Mouse (Mus musculus) intestine, embryonic 15.5 days (tissue): ENCODE data around the gene Lamb3. TPM values are rescaled to one million over a fixed set of nuclear protein-coding genes. Genes with fewer than 3 reads are reported as not detected.
"Not testable (repeated sequence)": the region's sequence is repeated elsewhere in the genome, so short reads cannot be mapped to it uniquely, and the experiment has no call there.

ENCODE experiments used
- ATAC-seq: fragments of 200-750 bp; cut with Nextera tagmentation; 2 replicates; pipeline ENCODE4 v1.8.0; 2017; ENCODE audit warnings: moderate TSS enrichment, moderate library complexity
- H3K27ac ChIP-seq: fragments of 300-500 bp; sonication (generic); 2 replicates; pipeline ENCODE4 v1.5.1; 2015; ENCODE audit warnings: mild to moderate bottlenecking, inconsistent platforms
- H3K27me3 ChIP-seq: fragments of 300-500 bp; sonication (generic); replicated peaks from 2 replicates; pipeline ENCODE4 v1.6.1; 2015; ENCODE audit warnings: inconsistent platforms
- H3K36me3 ChIP-seq: fragments of 300-500 bp; sonication (generic); 2 replicates; pipeline ENCODE4 v1.6.1; 2015; ENCODE audit warnings: inconsistent platforms
- H3K4me1 ChIP-seq: fragments of 300-500 bp; sonication (generic); replicated peaks from 2 replicates; pipeline ENCODE4 v1.6.1; 2015; ENCODE audit warnings: inconsistent platforms
- H3K4me2 ChIP-seq: fragments of 300-500 bp; sonication (generic); replicated peaks from 2 replicates; pipeline ENCODE4 v1.6.1; 2015; ENCODE audit warnings: mild to moderate bottlenecking, inconsistent platforms
- H3K4me3 ChIP-seq: fragments of 300-500 bp; sonication (generic); replicated peaks from 2 replicates; pipeline ENCODE4 v1.5.1; 2015; ENCODE audit warnings: inconsistent platforms
- H3K9ac ChIP-seq: fragments of 300-500 bp; sonication (generic); 2 replicates; pipeline ENCODE4 v1.6.1; 2015; ENCODE audit warnings: inconsistent platforms
- H3K9me3 ChIP-seq: fragments of 300-500 bp; sonication (generic); 2 replicates; pipeline ENCODE4 v1.6.1; 2016; ENCODE audit warnings: inconsistent platforms
- WGBS: fragments of 180-500 bp; shearing (Covaris S2); methylation state at CpG from one replicate; pipeline ENCODE4 v1.1.7; 2015; 5-methylcytosine and 5-hydroxymethylcytosine counted together
- polyA plus RNA-seq: library from polyadenylated mRNA; unstranded; fragments of >200 nt; fragmentation: Nextera tagmentation; extraction: Ambion mirVana; gene quantifications from 2 replicates; pipeline ENCODE4 v1.2.1, GENCODE M21; 2015

Lamb3 gene
- polyA plus RNA-seq, 1 experiment from 2014 or later = 3.9 TPM

- WGBS = 93% methylated on average over 2 of the region's 2 CpGs
- Histone ChIP-seq H3K9ac (no peak overlapping the region), H3K4me3 (no peak overlapping the region), H3K27ac (no peak overlapping the region), H3K4me1 (no peaks in the 10 kb centered on the region; the same call in 1 of the 2 replicates), H3K4me2 (no peak overlapping the region), H3K9me3 (no peaks in the 10 kb centered on the region), H3K36me3 (no peaks in the 10 kb centered on the region), H3K27me3 (no peaks in the 10 kb centered on the region)
- ATAC-seq = no peak
Observed at GRCm38 (mm10) chr1:193234130-193234645, 26.7 kb downstream of the Lamb3 start.

- Histone ChIP-seq H3K27ac (no peak overlapping the region), H3K27me3 (no peaks in the 10 kb centered on the region), H3K4me3 (no peak overlapping the region), H3K4me1 (no peaks in the 10 kb centered on the region; the same call in 1 of the 2 replicates), H3K9me3 (no peaks in the 10 kb centered on the region), H3K4me2 (no peak overlapping the region), H3K9ac (no peak overlapping the region), H3K36me3 (no peaks in the 10 kb centered on the region)
- no peak for ATAC-seq
- WGBS = 60% methylated on average over 7 of the region's 7 CpGs
Observed at GRCm38 (mm10) chr1:193234930-193235329, 27.4 kb downstream of the Lamb3 start.

GRCm38 (mm10) chr1:193238426-193238825, 30.9 kb downstream of the Lamb3 start:
- Histone ChIP-seq H3K36me3 (no peaks in the 10 kb centered on the region), H3K4me3 (no peak overlapping the region), H3K27ac (no peak overlapping the region), H3K9ac (no peak overlapping the region), H3K4me1 (no peaks in the 10 kb centered on the region; the same call in 1 of the 2 replicates), H3K9me3 (no peaks in the 10 kb centered on the region), H3K4me2 (no peak overlapping the region), H3K27me3 (no peaks in the 10 kb centered on the region)
- ATAC-seq = no peak
- 53% methylated on average over 4 of the region's 4 CpGs for WGBS

- Histone ChIP-seq H3K9ac (no peak overlapping the region), H3K4me3 (no peak overlapping the region), H3K9me3 (no peaks in the 10 kb centered on the region), H3K4me2 (no peak overlapping the region), H3K36me3 (no peaks in the 10 kb centered on the region), H3K27me3 (no peaks in the 10 kb centered on the region), H3K27ac (no peak overlapping the region), H3K4me1 (no peaks in the 10 kb centered on the region; the same call in 1 of the 2 replicates)
- no peak for ATAC-seq
- WGBS = 89% methylated on average over 4 of the region's 4 CpGs
Observed at GRCm38 (mm10) chr1:193241436-193241835, 33.9 kb downstream of the Lamb3 start.

GRCm38 (mm10) chr1:193242238-193242637, 34.7 kb downstream of the Lamb3 start:
- H3K27me3 ChIP-seq = no peaks in the 10 kb centered on the region
- H3K9me3 ChIP-seq = no peaks in the 10 kb centered on the region
- H3K27ac ChIP-seq = no peak overlapping the region
- H3K4me1 ChIP-seq = no peaks in the 10 kb centered on the region; the same call in 1 of the 2 replicates
- WGBS = 48% methylated on average over 8 of the region's 8 CpGs
- no peaks in the 10 kb centered on the region for H3K36me3 ChIP-seq
- no peak overlapping the region for H3K4me3 ChIP-seq
- no peak overlapping the region for H3K9ac ChIP-seq
- no peak overlapping the region for H3K4me2 ChIP-seq
- no peak for ATAC-seq

GRCm38 (mm10) chr1:193242863-193243262, 35.4 kb downstream of the Lamb3 start:
- no peak for ATAC-seq
- Histone ChIP-seq H3K27me3 (no peaks in the 10 kb centered on the region), H3K4me1 (no peaks in the 10 kb centered on the region; the same call in 1 of the 2 replicates), H3K9ac (no peak overlapping the region), H3K9me3 (no peaks in the 10 kb centered on the region), H3K4me2 (no peak overlapping the region), H3K36me3 (no peaks in the 10 kb centered on the region), H3K4me3 (no peak overlapping the region), H3K27ac (no peak overlapping the region)
- 68% methylated on average over 4 of the region's 4 CpGs for WGBS

GRCm38 (mm10) chr1:193243571-193244193, 36.2 kb downstream of the Lamb3 start:
- H3K27ac ChIP-seq = no peak overlapping the region
- no peak overlapping the region for H3K4me2 ChIP-seq
- 47% methylated on average over 10 of the region's 10 CpGs for WGBS
- H3K4me1 ChIP-seq = no peaks in the 10 kb centered on the region; the same call in 1 of the 2 replicates
- no peak for ATAC-seq
- no peaks in the 10 kb centered on the region for H3K36me3 ChIP-seq
- no peak overlapping the region for H3K9ac ChIP-seq
- H3K9me3 ChIP-seq = no peaks in the 10 kb centered on the region
- H3K27me3 ChIP-seq = no peaks in the 10 kb centered on the region
- no peak overlapping the region for H3K4me3 ChIP-seq

GRCm38 (mm10) chr1:193244235-193244634, 36.7 kb downstream of the Lamb3 start:
- Histone ChIP-seq H3K27ac (no peak overlapping the region), H3K27me3 (no peaks in the 10 kb centered on the region), H3K36me3 (no peaks in the 10 kb centered on the region), H3K4me3 (no peak overlapping the region), H3K9me3 (no peaks in the 10 kb centered on the region), H3K4me2 (no peak overlapping the region), H3K9ac (no peak overlapping the region), H3K4me1 (no peaks in the 10 kb centered on the region; the same call in 1 of the 2 replicates)
- WGBS = 85% methylated on average over 6 of the region's 6 CpGs
- no peak for ATAC-seq

- 85% methylated on average over 2 of the region's 2 CpGs for WGBS
- Histone ChIP-seq H3K9ac (no peak overlapping the region), H3K4me3 (no peak overlapping the region), H3K27me3 (no peaks in the 10 kb centered on the region), H3K4me2 (no peak overlapping the region), H3K4me1 (no peaks in the 10 kb centered on the region), H3K9me3 (no peaks in the 10 kb centered on the region), H3K27ac (no peak overlapping the region), H3K36me3 (no peaks in the 10 kb centered on the region)
- ATAC-seq = no peak
Observed at GRCm38 (mm10) chr1:193250026-193250425, 42.5 kb downstream of the Lamb3 start.

- no peaks in the 10 kb centered on the region for H3K36me3 ChIP-seq
- WGBS = 73% methylated on average over 7 of the region's 7 CpGs
- H3K27me3 ChIP-seq = no peaks in the 10 kb centered on the region
- H3K9me3 ChIP-seq = no peaks in the 10 kb centered on the region
- no peak overlapping the region for H3K9ac ChIP-seq
- H3K27ac ChIP-seq = no peak overlapping the region
- ATAC-seq = no peak
- H3K4me1 ChIP-seq = 0 out of 2 replicates have a peak, but pooled peaks cover under 1% of the 10 kb centered on the region
- H3K4me2 ChIP-seq = no peak overlapping the region
- no peak overlapping the region for H3K4me3 ChIP-seq
Observed at GRCm38 (mm10) chr1:193251386-193251785, 43.9 kb downstream of the Lamb3 start.

GRCm38 (mm10) chr1:193252616-193253015, 45.1 kb downstream of the Lamb3 start:
- Histone ChIP-seq H3K36me3 (no peaks in the 10 kb centered on the region), H3K9me3 (no peaks in the 10 kb centered on the region), H3K9ac (no peak overlapping the region), H3K4me3 (no peak overlapping the region), H3K4me2 (no peak overlapping the region), H3K27ac (no peak overlapping the region), H3K4me1 (0 out of 2 replicates have a peak, but pooled peaks cover 5% of the 10 kb centered on the region), H3K27me3 (no peaks in the 10 kb centered on the region)
- peak; percentile 37; the same call in 1 of the 2 replicates for ATAC-seq
- 25% methylated on average over 5 of the region's 5 CpGs for WGBS

GRCm38 (mm10) chr1:193253895-193254294, 46.4 kb downstream of the Lamb3 start:
- WGBS = 69% methylated on average over 3 of the region's 3 CpGs
- not testable (repeated sequence) for H3K27me3 ChIP-seq, H3K4me2 ChIP-seq, H3K9ac ChIP-seq, H3K4me1 ChIP-seq, H3K9me3 ChIP-seq, ATAC-seq, H3K36me3 ChIP-seq, H3K27ac ChIP-seq, H3K4me3 ChIP-seq

GRCm38 (mm10) chr1:193255032-193255431, 47.5 kb downstream of the Lamb3 start:
- Histone ChIP-seq H3K27ac (no peak overlapping the region), H3K27me3 (no peaks in the 10 kb centered on the region), H3K9ac (no peak overlapping the region), H3K9me3 (no peaks in the 10 kb centered on the region), H3K4me2 (no peak overlapping the region), H3K36me3 (no peaks in the 10 kb centered on the region), H3K4me3 (no peak overlapping the region), H3K4me1 (0 out of 2 replicates have a peak, but pooled peaks cover 5% of the 10 kb centered on the region)
- 62% methylated on average over 8 of the region's 8 CpGs for WGBS
- no peak for ATAC-seq
